Mouse (Mus musculus) frontal cortex, postnatal 10 days (tissue): Measurements from ENCODE around the gene Wnk2.
"Not testable (repeated sequence)": the region's sequence is repeated elsewhere in the genome, so short reads cannot be mapped to it uniquely, and the experiment has no call there.

Experiments
- DNase-seq, 2 experiments: peaks; one replicate each; pipeline ENCODE4 v3.0.0; 2022; ENCODE audit warnings: low spot score in 2 of 2, mixed read lengths in 1 of 2

Wnk2 gene

GRCm38 (mm10) chr13:49094667-49095066 lies 53.1 kb downstream of the Wnk2 start:
- DNase-seq, result no peak

- no peak for DNase-seq
Observed at GRCm38 (mm10) chr13:49093471-49093891, 54.3 kb downstream of the Wnk2 start.

- no peak for DNase-seq
Observed at GRCm38 (mm10) chr13:49092596-49092995, 55.2 kb downstream of the Wnk2 start.

- no peak for DNase-seq
Observed at GRCm38 (mm10) chr13:49090176-49090575, 57.6 kb downstream of the Wnk2 start.

GRCm38 (mm10) chr13:49088874-49089273 lies 58.9 kb downstream of the Wnk2 start:
- no peak for DNase-seq

DNA sequence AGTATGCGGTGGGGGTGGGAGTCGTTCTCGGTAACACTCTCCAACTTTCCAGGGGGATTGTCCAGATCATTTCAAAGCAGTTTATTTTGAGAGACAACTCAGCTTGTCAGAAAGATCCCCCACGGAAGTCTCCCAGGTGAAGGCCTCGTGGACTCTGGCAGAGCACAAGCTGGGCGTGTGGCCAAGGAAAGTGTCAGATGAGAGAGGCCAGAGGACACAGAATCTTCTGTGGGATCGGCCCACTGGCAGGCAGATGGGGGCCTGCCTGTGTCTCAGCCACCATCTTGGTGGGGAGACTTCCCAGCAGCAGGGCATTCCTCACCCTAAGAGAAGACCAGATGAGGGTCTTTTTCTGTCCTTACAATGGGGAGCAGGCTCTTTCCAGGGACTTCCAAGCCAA lies 60.4 kb downstream of the Wnk2 start:
- DNase-seq, result no peak

GRCm38 (mm10) chr13:49086431-49086830 lies 61.4 kb downstream of the Wnk2 start:
- DNase-seq, result no peak

DNA sequence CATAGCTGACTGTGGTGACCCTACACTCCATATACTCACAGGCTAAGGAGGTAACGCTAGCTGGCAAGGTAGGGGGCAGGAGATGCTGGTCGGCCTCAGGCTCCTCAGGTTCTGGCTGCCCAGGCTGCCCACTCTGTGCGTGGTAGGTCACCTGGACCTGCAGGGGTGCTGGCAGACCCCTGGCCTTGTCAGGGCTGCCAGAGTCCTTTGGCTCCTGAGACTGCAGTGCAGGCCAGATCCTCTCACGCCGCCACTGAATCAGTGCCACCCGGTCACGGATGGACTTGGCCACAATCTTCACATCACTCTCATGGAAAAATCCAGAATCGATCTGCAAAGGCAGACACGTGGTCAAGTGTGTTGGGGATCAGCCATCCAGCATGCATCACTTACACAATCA lies 62.6 kb downstream of the Wnk2 start:
- no peak for DNase-seq

DNA sequence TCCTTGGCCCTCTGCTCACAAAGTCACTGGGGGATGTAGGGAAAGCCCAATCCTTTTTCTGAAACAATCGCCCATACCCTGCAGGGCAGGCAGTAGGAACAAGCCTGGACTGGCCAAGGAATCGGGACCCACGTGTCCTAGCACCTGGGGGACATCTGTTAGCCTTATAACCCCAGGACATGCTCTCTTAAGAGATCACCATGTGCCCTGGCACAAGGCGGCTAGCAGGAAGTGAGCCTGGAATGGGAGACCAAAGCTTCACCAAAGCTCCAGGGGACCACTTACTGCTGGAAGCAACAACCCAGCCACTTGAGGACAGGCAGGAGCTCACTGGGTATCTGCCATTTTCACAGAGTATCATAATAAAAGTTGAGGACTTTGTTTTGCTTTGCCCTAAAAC lies 63.0 kb downstream of the Wnk2 start:
- no peak for DNase-seq

DNA sequence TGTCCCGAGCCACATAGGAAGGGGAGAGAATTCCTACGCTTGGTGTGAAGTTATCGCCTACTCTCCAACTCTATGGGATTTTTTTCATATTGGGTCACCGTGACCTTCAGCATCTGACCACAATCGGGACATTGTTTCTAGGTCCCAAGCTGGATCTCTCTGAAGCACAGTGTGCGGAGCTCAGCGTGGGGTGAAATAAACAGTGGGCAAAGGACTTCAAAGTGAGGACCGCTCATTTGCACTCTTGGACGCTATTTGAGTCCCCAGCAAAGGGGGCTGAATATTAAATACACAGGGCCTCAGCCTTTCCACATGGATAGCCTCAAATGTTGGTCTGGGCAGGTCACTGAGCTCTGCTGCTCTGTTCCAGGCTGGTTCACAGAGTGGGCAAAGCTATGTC lies 63.9 kb downstream of the Wnk2 start:
- DNase-seq, result no peak

- DNase-seq, result no peak
Observed at GRCm38 (mm10) chr13:49082151-49082879, 65.5 kb downstream of the Wnk2 start.

GRCm38 (mm10) chr13:49076196-49076595 lies 71.6 kb downstream of the Wnk2 start:
- no peak for DNase-seq

- no peak for DNase-seq
Observed at GRCm38 (mm10) chr13:49075377-49075776, 72.4 kb downstream of the Wnk2 start.

DNA sequence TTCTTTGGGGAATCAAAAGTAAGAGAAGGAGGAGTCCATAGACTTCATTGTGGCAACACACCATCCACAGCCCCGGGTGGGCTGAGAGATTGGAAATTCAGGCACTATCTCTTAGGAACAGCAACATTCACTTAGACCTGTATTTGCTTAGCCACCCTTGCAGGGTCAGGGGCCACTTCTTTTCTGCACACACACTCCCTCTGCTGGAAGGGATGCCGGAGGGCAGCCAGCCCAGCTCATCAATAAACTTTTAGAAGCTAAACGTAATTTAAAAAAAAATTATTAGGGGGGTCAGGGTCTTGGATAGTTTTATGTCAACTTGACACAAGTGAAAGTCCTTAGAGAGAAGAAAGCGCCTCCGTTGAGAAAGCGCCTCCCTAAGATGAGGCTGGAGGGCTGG lies 74.5 kb downstream of the Wnk2 start:
- DNase-seq, result no peak

DNA sequence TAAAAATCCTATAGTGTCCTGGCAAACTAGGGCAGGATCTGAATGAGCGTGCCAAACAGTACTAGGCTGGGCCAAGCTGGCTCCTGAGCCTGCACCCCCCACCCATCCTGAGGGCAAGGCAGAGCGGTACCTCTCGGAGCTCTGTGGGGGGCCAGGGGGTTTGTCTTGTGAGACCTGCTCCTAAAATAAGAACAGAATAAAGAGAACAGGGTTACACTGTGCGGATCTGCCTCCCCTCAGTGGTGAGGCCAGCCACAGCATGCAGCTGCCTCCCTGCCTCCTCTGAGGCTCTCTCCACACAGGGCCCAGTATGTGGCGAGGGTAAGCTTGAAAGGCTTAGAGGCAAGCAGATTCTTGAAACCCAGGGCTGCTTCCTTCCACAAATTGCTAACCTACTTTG lies 76.0 kb downstream of the Wnk2 start:
- no peak for DNase-seq

GRCm38 (mm10) chr13:49069979-49070378 lies 77.8 kb downstream of the Wnk2 start:
- DNase-seq, result no peak

DNA sequence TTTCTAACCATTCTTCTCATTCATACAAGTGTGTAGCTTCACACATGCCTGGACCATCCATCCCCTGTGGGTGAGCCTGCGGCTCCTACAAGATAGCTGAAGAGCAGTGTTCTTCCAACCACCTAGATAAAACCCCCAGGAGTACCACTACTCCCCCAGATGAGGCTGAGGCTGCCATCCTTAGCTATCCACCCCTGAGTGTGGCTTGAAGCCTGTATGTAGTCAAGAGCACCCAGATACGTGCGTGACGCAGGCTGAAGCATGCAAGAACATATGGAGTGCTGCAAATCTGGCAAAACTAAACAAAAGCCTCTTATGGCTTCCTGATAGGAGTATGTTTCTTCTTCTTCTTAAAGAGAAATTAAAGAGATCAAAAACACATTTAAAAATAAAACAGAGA lies 78.4 kb downstream of the Wnk2 start:
- DNase-seq, result no peak

DNA sequence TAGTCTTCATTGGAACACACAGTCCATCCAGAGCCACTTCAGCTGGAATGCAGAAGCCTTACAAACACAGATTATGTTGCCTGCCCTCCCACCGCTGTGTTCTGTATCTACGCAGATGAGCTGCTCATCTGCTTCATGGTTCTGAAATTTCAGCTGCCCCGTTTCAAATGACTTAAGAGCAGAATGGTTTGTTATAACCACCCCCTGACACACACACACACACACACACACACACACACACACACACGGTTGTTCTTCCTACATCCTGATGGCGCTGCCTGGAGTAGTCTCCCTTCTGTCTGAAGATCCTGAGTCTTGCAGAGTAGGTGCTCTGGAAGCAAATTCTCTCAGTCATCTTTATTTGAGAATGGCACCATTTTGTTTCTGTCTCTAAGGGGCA lies 83.6 kb downstream of the Wnk2 start:
- no peak for DNase-seq

GRCm38 (mm10) chr13:49060456-49060855 lies 87.4 kb downstream of the Wnk2 start:
- no peak for DNase-seq

GRCm38 (mm10) chr13:49058528-49058927 lies 89.3 kb downstream of the Wnk2 start:
- DNase-seq, result no peak

- no peak for DNase-seq
Observed at GRCm38 (mm10) chr13:49056304-49056703, 91.5 kb downstream of the Wnk2 start.

- not testable (repeated sequence) for DNase-seq
Observed at GRCm38 (mm10) chr13:49054753-49055152, 93.1 kb downstream of the Wnk2 start.

DNA sequence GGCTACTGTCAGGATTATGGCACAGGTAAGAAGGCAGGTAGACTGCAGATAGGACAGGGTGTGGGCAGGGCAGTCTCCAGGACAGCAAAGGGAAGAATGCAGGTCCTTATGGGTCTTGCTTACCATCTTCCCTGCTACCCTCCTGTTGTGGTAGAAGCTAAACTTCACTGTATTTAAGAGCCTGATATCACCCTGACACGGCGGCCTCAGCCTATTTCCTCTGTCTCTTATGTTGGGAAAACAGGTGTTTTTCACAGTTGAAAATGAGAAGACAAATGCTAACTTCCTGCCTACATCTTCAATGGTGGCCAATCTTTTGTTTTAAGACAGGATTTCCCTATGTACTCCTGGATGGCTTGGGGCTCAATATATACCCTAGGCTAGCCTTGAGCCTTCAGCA lies 94.5 kb downstream of the Wnk2 start:
- no peak for DNase-seq

- no peak for DNase-seq
Observed at GRCm38 (mm10) chr13:49052512-49052911, 95.3 kb downstream of the Wnk2 start.
